Mouse (Mus musculus): Measurements from ENCODE around the gene Abcc8.

Gene Abcc8

DNA sequence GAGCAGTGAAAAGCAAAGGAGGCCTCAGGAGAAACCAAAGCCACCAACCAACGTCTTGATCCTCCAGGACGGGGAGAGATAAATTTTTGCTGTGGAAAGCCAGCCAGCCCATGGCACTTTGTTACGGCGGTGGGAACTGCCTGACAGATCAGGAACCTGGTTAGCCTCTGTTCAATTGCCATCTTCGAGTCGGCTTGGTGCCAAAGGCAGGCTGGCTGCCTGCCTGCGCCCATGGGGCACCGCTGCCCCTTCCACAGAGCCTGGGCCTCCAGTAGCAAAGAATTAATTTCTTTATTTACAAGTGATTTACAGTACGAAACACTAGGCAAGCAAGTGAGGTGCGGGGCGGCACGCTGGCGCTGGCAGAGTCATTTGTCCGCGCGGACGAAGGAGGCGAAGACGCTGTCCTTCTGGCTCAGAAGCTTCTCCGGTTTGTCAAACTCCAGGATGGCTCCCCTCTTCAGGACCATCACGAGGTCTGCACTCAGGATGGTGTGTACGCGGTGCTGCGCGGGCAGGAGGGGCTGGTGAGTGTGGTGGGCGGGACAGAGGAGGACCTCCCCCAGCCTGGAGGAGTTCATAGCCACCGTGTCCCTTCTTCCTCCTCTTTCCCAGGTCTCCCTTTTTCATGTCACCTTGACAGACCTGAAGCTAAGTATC, 75.4 kb downstream of the Abcc8 start:
- DNase-seq, result no peak

DNA sequence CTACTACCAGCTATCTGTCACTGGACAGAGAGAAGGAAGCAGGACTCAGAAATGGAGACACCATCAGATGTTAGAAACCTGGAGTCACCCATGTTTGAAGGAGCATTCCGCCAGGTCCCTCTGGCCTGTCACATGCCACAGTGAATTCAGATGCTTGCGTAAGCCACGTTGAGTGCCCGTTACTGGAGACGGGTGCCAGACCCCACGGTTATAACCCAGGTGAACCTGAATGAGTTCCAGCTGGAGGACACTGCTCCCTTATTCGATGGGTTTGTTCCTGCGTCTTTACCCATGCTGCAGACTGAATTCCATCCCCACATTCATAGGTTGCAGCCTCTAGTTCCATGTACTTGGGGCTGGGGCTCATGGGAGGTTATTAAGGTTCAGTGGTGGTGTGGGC, 76.1 kb downstream of the Abcc8 start:
- DNase-seq, result no peak

DNA sequence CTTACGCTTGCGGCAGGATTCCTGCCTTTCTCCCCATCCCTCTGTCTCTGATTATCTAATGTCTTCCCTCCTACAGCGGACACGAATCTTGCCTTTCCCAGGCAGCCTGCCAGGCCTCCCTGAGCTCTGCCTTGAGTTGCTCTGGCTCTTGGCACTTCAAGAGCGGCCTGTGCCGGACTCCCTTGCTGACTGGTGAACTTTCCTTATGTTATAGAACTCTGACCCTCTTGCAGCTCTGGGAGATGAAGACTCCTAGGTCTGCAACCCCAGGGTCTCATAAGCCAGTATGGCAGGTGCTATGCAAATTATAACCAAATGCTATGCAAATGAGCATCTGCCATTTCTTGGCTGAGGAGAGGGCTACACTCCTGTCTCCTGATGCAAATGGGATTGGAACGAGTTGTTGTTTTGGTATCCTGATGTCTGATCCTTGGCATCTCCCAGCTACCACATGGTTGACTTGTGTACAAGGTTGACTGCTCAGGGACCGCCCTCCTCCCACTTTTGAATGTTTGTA, 76.7 kb downstream of the Abcc8 start:
- DNase-seq, result no peak

DNA sequence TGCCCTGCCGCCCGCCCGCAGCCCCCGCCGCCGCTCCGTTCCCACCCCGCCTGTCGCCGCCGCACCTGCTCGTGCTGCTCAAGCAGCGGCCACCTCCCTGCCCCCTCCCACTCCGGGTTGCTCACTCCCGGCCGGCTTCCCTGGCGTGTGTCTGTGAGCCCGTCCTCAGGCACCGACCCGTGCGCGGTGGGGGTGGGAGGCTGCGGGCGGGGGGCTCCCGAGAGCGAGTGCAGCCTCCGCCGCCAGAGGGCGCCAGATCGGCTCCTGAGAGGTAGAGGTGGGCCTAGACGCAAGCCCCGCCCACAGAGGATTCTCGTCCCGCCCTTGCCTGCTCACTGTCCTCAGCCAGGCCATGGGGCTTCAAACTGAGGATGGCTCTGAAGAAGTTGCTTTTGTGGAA, 79.3 kb downstream of the Abcc8 start, which contains the start of gene Kcnj11:
Gene Kcnj11 (minus strand): TSS at position 202 of the 400 bp plus-strand sequence.
- peak; percentile 76 for DNase-seq

DNA sequence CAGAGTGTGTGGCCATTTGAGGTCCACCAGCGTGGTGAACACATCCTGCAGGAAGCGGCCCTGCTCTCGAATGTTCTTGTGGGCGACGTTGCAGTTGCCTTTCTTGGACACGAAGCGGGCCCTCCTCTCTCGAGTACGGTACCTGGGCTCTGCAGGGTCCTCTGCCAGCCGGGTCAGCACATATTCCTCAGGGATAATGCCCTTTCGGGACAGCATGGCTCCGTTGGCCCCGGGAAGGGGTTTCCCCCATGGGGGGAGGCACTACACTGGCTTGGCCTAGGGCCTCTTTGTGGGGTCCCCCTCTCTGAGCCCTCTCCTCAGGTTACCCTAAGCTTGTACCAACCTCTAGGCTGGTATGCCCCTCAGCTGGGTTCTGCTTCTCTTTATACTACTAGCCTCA, 80.2 kb downstream of the Abcc8 start:
- no peak for DNase-seq

DNA sequence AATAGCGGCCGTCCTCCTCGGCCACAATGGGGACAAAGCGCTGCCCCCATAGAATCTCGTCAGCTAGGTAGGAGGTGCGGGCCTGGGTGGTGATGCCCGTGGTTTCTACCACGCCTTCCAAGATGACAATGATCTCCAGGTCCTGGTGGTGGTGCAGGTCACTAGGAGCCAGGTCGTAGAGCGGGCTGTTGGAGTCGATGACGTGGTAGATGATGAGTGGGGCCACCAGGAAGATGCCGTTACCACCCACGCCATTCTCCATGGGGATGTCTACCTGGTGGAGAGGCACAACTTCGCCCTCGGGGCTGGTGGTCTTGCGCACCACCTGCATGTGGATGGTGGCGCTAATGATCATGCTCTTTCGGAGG, 80.9 kb downstream of the Abcc8 start:
- DNase-seq, result no peak

DNA sequence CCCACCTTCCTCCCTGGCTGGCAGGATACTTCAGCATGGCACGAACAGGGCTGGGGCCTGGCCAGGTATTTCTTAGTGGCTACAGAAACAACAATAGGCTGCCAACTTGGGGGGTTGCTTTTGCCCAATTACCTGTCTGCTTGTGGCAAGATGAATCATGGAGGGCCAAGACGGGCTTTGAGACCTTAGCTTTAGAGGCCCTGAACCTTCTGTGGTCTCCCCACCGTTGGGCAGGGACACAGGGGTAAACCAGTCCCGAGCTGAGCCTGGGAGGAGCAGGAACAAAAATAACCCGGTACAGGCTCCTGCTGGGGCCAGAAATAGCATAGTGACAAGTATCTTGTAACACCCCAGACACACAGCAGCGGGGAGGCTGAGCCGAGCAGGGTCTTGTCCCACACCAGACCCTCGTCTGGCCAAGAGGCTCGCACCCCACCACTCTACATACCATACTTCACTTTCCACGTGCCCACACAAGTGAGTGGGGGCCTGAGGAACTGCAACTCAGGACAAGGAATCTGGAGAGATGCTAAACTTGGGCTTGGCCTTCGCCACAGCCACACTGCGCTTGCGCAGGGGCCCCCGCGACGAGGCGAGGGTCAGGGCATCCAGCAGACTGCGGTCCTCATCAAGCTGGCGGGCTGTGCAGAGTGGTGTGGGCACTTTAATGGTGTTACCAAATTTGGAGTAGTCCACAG, 81.5 kb downstream of the Abcc8 start:
- DNase-seq, result no peak

DNA sequence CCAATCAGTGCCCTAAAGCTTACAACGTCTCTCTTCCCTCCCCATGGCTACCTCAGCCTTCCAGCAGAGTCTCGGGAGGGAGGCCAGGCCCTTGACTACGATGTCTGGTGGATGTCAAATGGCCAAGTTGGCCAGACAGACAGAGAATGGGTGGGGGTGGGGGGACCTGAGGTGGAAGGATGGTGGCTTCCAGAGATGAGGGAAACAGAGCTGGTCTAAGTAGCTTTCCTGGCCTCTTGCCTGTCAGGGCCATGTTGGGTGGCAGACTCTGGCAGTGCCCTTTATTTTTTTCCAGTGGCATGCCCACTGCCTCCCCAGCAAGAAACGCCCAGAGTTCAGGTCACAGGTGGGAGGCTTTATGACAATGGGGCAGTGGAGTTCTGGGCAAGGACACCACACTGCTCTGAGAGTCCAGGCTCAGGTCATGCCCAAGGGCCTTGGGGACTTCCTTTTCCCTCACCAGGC, 82.5 kb downstream of the Abcc8 start:
- no peak for DNase-seq

DNA sequence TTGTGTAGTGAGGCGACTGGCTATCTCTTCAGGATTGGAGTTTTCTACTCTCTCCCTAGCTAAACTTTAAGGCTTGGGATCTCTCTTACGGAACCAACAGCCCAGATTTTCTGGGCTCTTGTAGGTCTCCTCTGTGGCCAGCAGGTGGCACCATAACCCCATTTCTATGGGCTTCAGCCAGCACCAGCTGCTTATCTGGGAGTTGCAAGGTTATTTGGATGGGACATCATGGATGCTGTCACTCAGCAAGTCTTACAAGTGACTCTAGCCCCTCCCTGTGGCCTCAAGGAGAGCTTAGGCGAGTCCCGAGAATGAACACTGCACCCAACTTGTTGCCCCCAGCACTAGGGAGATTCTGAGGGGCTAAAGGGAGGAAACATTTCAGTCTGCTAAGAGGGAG, 83.7 kb downstream of the Abcc8 start:
- peak; percentile 75 for DNase-seq

DNA sequence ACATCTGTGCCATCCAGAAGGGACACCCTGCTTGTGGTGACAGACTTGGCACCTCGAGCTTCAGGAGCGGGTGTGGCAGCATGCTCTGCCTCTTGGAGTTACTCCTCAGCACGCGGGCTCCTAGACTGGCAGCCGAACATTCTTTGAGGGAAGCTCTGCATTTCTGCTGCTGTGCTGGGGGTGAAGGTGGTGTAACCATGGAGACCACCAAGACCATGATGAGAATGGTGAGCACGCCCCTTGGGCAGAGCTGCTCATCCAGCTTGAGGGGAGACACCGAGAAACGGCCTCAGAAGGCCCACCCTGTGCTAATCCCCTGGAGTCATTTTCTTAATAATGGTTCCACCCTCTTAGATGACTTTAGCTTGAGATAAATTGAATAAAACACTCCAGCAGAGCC, 87.0 kb downstream of the Abcc8 start:
- no peak for DNase-seq

DNA sequence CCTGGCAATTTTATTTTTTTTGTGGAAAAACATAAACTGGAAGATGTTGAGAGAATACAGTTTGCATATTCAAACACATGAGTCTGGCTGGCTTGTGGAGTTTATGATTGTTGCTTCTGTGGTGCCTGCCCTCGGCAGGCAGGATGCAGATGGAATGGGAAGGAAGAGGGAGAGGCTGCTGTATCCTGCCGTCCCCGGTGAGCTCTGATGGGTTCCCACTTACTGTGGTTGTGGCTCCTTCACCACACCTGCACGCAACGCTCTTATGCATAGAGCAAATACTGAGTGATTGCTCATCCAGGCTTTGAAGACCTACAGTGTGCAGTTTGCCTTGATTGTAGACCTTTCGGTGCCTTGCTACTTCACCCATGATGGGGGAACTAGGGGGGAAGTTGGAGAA, 91.6 kb downstream of the Abcc8 start:
- DNase-seq, result no peak

DNA sequence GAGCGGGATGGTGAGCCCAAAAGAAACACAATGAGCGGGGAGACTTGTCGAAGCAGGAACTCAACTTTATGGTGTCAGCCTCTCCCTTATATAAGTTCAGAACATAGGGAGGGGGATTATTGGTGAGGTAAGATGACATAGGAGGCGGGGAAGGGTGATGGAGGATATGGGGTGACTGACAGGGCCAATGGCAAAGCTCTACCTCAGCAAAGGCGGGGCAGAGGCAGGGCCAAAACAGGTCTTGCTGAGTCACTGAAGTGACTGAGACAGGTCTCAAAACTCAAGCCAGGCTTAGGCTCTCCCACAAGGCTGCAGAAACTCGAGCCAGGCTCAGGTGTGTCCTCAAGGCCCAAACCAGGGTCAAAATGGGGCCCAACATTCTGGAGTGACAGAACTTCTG, 93.5 kb downstream of the Abcc8 start:
- DNase-seq, result no peak

DNA sequence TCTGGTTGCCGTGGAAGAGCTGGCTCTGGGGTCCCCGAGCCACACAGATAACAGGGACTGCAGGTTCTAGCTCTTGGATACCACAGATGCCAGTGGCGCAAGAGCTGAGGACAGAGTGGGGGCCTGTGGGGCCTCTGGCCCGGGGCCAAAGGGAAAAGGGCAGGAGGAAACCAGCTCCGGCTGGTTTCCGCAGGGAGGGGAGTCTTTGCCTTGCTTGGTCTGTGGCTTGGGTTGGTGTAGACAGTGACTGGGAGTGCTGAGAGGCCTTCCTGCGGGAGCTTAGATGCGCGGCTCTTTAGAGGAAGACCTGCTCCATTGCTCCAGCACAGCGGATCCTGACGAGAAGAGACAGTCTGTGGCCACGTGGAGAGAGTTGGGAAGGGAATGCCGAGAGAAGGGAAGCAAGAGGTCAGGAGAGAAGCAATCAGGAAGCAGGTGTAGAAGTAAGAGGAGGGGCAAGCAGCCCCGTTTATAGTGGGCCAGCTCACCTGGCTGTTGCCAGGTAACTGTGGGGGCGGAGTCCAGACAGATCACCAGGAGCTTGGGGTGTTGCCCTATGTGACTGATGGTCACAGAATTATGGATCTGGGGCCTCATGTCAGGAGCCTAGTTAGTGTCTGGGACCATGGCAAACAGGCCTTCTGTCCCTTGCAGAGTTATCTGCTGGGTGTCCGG, 94.9 kb downstream of the Abcc8 start:
- DNase-seq, result peak; percentile 45

DNA sequence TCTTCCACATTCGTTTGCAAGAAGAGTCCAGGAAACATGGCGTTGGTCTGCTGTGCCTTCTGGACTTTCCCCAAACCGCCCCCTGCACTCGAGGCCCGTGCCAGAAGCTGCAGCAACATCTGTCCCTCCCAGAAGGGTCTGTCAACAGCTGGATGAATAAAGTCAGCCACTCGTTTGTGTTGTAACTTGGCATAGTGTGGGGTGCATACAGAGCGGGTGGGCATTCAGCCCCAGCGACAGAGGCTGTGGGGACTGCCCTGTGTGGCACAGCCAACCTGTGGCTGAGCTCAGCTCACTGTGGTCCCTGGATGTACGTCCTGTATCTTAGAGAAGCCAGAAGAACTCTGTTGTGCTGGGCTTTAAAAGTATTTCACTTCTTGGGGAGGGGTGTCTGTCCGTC, 95.8 kb downstream of the Abcc8 start:
- DNase-seq, result no peak

DNA sequence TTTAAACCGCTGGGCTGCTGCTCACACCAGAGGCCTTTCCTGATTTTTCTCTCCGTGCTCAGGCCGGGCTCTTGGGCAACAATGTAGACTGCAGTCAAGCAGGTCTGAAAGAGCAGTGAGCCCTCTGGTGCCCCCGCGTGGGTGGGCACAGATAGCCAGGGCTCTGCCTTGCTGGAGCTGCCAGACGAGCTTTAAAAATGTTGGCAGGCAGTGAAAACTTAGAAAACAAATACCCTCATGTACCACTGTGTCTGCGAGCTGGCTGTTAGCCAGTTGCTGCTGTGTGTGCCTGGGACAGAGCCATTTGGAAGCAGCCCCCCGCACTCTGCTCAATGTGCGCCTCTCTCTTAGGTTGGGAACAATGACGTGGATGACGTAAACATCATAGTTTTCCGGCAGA, 102.2 kb downstream of the Abcc8 start:
- no peak for DNase-seq

DNA sequence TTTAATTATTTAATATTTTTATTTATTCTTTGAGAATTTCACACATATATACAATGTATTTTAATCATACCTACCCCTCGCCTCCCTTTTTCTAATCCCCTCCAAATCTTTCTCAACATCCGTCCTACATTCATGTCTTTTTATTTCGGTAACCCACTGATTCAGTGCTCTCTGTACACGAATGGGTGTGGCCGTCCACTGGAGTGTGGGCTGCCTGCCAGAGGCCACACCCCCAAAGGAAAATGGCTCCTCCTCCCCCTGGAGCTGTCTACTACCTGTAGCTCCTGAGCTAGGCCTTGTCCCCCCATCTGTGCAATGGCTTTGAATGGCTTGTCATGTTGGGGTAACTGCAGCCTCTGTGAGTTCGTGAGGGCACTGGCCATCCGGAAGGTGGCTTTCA, 103.0 kb downstream of the Abcc8 start:
- no peak for DNase-seq

DNA sequence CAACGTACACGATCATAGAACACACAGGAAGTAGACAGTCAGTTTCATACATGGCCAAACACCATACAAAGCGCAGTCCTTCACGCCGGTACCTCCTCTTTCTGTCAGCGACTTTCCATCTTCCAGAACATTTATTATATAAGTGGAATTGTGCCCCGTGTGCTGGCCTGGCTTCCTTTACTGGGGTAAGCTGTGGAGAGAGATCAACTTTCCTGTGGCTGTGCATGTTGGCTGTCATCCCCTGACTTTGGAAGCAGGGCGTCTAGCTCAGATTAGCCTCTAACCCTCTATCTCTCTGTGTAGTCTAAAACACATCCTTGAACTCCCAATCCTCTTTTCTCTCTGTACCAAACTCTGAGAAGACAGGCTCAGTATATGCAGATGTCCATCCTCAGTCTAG, 111.0 kb downstream of the Abcc8 start:
- DNase-seq, result no peak

DNA sequence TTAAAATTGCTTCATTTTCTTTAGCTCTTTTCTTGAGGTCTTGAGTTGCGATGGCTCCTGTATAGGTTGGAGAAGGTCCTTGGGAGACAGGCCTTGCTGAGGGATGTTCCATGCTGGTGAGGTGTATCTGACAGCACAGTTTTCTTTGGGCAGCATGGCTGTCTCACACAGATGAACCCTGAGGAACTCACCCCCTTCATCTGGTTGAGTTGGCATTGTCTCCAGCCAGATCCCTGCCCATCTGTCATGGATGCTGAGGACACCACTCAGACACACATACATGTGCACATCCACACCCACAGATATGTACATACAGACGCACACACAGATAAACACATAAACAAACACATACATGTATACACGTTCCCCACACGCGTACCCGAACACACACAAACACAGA, 116.5 kb downstream of the Abcc8 start:
- DNase-seq, result no peak

DNA sequence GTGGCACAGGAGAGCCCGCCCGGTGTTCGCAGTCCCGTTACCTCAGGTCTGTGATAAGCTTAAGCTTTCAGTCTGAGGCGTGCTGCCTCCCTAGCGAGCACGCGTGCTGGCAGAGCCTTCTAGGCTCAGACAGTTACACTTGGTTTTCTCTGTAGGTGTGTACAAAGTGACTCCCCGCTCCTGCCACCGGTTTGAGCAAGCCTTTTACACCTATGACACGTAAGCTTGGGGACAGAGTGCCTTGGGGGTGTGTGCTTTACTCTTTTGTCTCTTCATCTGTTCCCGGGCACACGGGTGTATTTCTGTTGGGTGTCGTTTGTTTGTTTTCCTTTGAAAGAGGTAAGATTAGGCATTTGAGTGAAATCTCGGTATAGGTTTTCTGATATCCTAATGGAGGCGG, 118.2 kb downstream of the Abcc8 start:
- no peak for DNase-seq

DNA sequence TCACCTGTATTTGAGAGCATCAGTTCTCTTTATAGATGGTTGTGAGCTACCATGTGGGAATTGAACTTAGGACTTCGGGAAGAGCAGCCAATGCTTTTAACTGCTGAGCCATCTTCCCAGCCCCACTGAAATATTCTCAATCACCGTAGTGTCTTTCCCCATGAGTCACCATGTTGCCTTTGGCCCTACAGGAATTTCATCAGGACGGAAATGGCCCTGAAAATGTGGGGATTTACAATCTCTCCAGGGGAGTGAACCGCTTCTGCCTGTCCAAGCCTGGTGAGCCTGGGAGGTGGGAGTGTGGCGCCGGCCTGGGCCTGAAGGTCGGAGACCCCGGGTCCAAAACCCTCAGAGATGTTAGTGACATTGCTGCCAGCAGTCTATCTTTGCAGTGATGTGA, 119.1 kb downstream of the Abcc8 start:
- no peak for DNase-seq

DNA sequence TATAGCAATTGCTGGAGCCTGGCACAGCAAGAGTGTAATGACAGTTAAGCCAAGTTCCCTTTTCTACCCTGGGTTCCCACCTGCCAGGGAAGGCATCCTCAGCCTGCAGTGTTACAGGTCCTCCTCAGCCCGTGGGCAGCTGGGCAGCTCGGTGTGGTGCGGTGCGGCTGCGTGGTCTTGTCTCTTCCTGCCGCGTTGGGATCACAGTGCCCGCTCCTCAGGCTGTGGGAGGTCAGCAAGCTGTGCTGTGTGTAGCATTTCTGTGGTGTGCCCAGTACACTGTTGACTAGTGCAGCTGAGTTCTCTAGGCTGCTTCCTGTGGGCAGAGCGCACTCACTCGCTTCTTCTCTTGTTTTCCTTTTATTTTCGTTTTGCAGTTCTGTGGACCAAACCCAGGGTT, 121.0 kb downstream of the Abcc8 start:
- no peak for DNase-seq
